Comparison of ENCODE assay signal across 11 mouse cellular contexts in genomic region chr13:22044432-22045155, GRCm38 (mm10). TPM values are rescaled to one million over a fixed set of nuclear protein-coding genes. Genes with fewer than 3 reads are reported as not detected.
DNase-seq lines count a peak whose midpoint lies in the region; ATAC-seq and TF ChIP-seq lines count a peak whose summit lies in the region.
"Had no signal": no experiment of that assay in that cellular context is flagged by ENCODE, and none has a peak within 500 bp of the region (broad histone marks: within the 10 kb centered on the region; RNA-seq: fewer than 3 reads in every experiment).

No protein-coding gene starts in this region.

- no peak overlapping the region for H3K9ac ChIP-seq in hindbrain, embryonic 16.5 days (ENCODE audit: low read depth, low read length)
- H3K9ac ChIP-seq in stomach, embryonic 14.5 days (replicated peaks; ENCODE audit: low read depth, low read length), result no peak overlapping the region
- H3K9ac ChIP-seq in stomach, postnatal 0 days (ENCODE audit: low read length), result no peak overlapping the region
- H3K9ac ChIP-seq in limb, embryonic 14.5 days (ENCODE audit: low read depth, low read length, severe bottlenecking), result no peak overlapping the region
- no peak overlapping the region for H3K9ac ChIP-seq in stomach, embryonic 16.5 days (ENCODE audit: low read length)

- TF ChIP-seq EP300 in stomach, postnatal 0 days (optimal IDR thresholded peaks at IDR 0.05), result no peak

- no peak overlapping the region; the same call in 1 of the 2 replicates for H3K27ac ChIP-seq in hindbrain, embryonic 10.5 days
- H3K27ac ChIP-seq in hindbrain, embryonic 16.5 days (ENCODE audit: low read depth, low read length), result no peak overlapping the region
- H3K27ac ChIP-seq in stomach, embryonic 14.5 days (ENCODE audit: low read length), result no peak overlapping the region; the same call in 1 of the 2 replicates
- no peak overlapping the region for H3K27ac ChIP-seq in stomach, postnatal 0 days (replicated peaks)
- H3K27ac ChIP-seq in limb, embryonic 14.5 days (replicated peaks; ENCODE audit: low read depth, low read length), result no peak overlapping the region
- H3K27ac ChIP-seq in stomach, embryonic 16.5 days (ENCODE audit: low read length), result no peak overlapping the region

- TF ChIP-seq CTCF in stomach, postnatal 0 days (IDR thresholded peaks at IDR 0.05; ENCODE audit: low read depth), result no peak

- H3K4me1 ChIP-seq in hindbrain, embryonic 10.5 days (replicated peaks), result peaks cover 35% of the 10 kb centered on the region
- H3K4me1 ChIP-seq in hindbrain, embryonic 16.5 days (ENCODE audit: control insufficient read depth, insufficient read depth, low read depth, low read length), result peaks cover 15% of the 10 kb centered on the region
- H3K4me1 ChIP-seq in stomach, embryonic 14.5 days (ENCODE audit: control insufficient read depth, insufficient read depth, low read length), result 0 out of 2 replicates have a peak, but pooled peaks cover 2% of the 10 kb centered on the region
- H3K4me1 ChIP-seq in stomach, postnatal 0 days (replicated peaks; ENCODE audit: control insufficient read depth, insufficient read depth), result 0 out of 2 replicates have a peak, but pooled peaks cover 2% of the 10 kb centered on the region
- H3K4me1 ChIP-seq in limb, embryonic 14.5 days (ENCODE audit: control insufficient read depth, insufficient read depth, low read length), result peaks cover 18% of the 10 kb centered on the region
- H3K4me1 ChIP-seq in stomach, embryonic 16.5 days (ENCODE audit: control insufficient read depth, insufficient read depth, low read length), result peaks cover 19% of the 10 kb centered on the region

- H3K4me2 ChIP-seq in hindbrain, embryonic 16.5 days (ENCODE audit: low read length), result no peak overlapping the region
- H3K4me2 ChIP-seq in stomach, embryonic 14.5 days (replicated peaks; ENCODE audit: low read depth, low read length), result peak overlapping the region; percentile 56
- H3K4me2 ChIP-seq in stomach, postnatal 0 days (replicated peaks; ENCODE audit: low read depth), result no peak overlapping the region
- H3K4me2 ChIP-seq in limb, embryonic 14.5 days (replicated peaks; ENCODE audit: low read depth, low read length, severe bottlenecking), result peak overlapping the region; percentile 44; the same call in 1 of the 2 replicates
- peak overlapping the region; percentile 58 for H3K4me2 ChIP-seq in stomach, embryonic 16.5 days (ENCODE audit: low read depth, low read length)

- H3K9me3 ChIP-seq in hindbrain, embryonic 10.5 days, result no peaks in the 10 kb centered on the region
- H3K9me3 ChIP-seq in hindbrain, embryonic 16.5 days (ENCODE audit: control insufficient read depth, low read length), result no peaks in the 10 kb centered on the region
- no peaks in the 10 kb centered on the region for H3K9me3 ChIP-seq in stomach, embryonic 14.5 days (ENCODE audit: control insufficient read depth, low read depth, low read length)
- no peaks in the 10 kb centered on the region for H3K9me3 ChIP-seq in stomach, postnatal 0 days (ENCODE audit: control insufficient read depth, low read length)
- H3K9me3 ChIP-seq in limb, embryonic 14.5 days (ENCODE audit: control insufficient read depth, low read length), result no peaks in the 10 kb centered on the region
- H3K9me3 ChIP-seq in stomach, embryonic 16.5 days (replicated peaks; ENCODE audit: control insufficient read depth, low read length), result no peaks in the 10 kb centered on the region

- WGBS in hindbrain, embryonic 10.5 days, result 87% methylated on average over 6 of the region's 6 CpGs
- WGBS in hindbrain, embryonic 16.5 days, result 84% methylated on average over 6 of the region's 6 CpGs
- 89% methylated on average over 6 of the region's 6 CpGs for WGBS in stomach, embryonic 14.5 days
- WGBS in stomach, postnatal 0 days, result 89% methylated on average over 6 of the region's 6 CpGs
- WGBS in limb, embryonic 14.5 days, result 84% methylated on average over 6 of the region's 6 CpGs
- 85% methylated on average over 6 of the region's 6 CpGs for WGBS in stomach, embryonic 16.5 days

- H3K27me3 ChIP-seq in hindbrain, embryonic 10.5 days (ENCODE audit: insufficient read depth, poor library complexity, severe bottlenecking), result no peaks in the 10 kb centered on the region
- H3K27me3 ChIP-seq in hindbrain, embryonic 16.5 days (replicated peaks; ENCODE audit: control insufficient read depth, insufficient read depth, low read length), result no peaks in the 10 kb centered on the region
- H3K27me3 ChIP-seq in stomach, embryonic 14.5 days (ENCODE audit: control insufficient read depth, insufficient read depth, low read length), result no peaks in the 10 kb centered on the region
- H3K27me3 ChIP-seq in stomach, postnatal 0 days (ENCODE audit: control insufficient read depth, insufficient read depth, low read length), result no peaks in the 10 kb centered on the region
- no peaks in the 10 kb centered on the region for H3K27me3 ChIP-seq in limb, embryonic 14.5 days (ENCODE audit: control insufficient read depth, insufficient read depth, low read length)
- no peaks in the 10 kb centered on the region for H3K27me3 ChIP-seq in stomach, embryonic 16.5 days (ENCODE audit: control insufficient read depth, insufficient read depth, low read length)

- DNase-seq in hindbrain, embryonic 10.5 days (ENCODE audit: low spot score), result no peak
- no peak for DNase-seq in stomach, postnatal 0 days (ENCODE audit: low spot score)
- DNase-seq in limb, embryonic 14.5 days (ENCODE audit: low spot score), result no peak
- no peak for DNase-seq in ovary, postnatal 36 days (ENCODE audit: low spot score)
- DNase-seq in frontal cortex, postnatal 10 days (ENCODE audit: low spot score in 2 of 2), result no peak
- DNase-seq: gastrocnemius, postnatal 25 days had no signal

- H3K36me3 ChIP-seq in hindbrain, embryonic 10.5 days, result no peaks in the 10 kb centered on the region
- H3K36me3 ChIP-seq in hindbrain, embryonic 16.5 days (ENCODE audit: control insufficient read depth, insufficient read depth, low read length), result no peaks in the 10 kb centered on the region
- H3K36me3 ChIP-seq in stomach, embryonic 14.5 days (ENCODE audit: control insufficient read depth, insufficient read depth, low read length), result no peaks in the 10 kb centered on the region
- no peaks in the 10 kb centered on the region for H3K36me3 ChIP-seq in stomach, postnatal 0 days (ENCODE audit: control insufficient read depth, insufficient read depth, low read length)
- H3K36me3 ChIP-seq in limb, embryonic 14.5 days (ENCODE audit: control insufficient read depth, insufficient read depth, low read length), result no peaks in the 10 kb centered on the region
- H3K36me3 ChIP-seq in stomach, embryonic 16.5 days (ENCODE audit: control insufficient read depth, insufficient read depth, low read length), result no peaks in the 10 kb centered on the region

- H3K4me3 ChIP-seq in hindbrain, embryonic 10.5 days, result peak overlapping the region; percentile 54
- H3K4me3 ChIP-seq in hindbrain, embryonic 16.5 days (ENCODE audit: low read length), result no peak overlapping the region
- 0 out of 2 replicates have a peak overlapping the region, but pooled peaks have one; percentile 40 for H3K4me3 ChIP-seq in stomach, embryonic 14.5 days (ENCODE audit: low read depth, low read length)
- no peak overlapping the region for H3K4me3 ChIP-seq in stomach, postnatal 0 days (ENCODE audit: low read depth, low read length)
- peak overlapping the region; percentile 30 for H3K4me3 ChIP-seq in limb, embryonic 14.5 days (replicated peaks; ENCODE audit: low read length)
- no peak overlapping the region for H3K4me3 ChIP-seq in stomach, embryonic 16.5 days (replicated peaks; ENCODE audit: low read length)

- no peak for ATAC-seq in hindbrain, embryonic 16.5 days
- ATAC-seq in stomach, embryonic 14.5 days (ENCODE audit: insufficient number of reproducible peaks, insufficient read depth, low FRiP score, low read depth), result no peak
- ATAC-seq in stomach, postnatal 0 days (ENCODE audit: low FRiP score, low TSS enrichment), result no peak
- no peak for ATAC-seq in limb, embryonic 14.5 days (ENCODE audit: low FRiP score, low read depth)
- no peak for ATAC-seq in stomach, embryonic 16.5 days (ENCODE audit: insufficient read depth, low FRiP score)
- ATAC-seq: lung, postnatal 0 days had no signal

- no peak for TF ChIP-seq POLR2A in limb, embryonic 14.5 days (IDR thresholded peaks at IDR 0.05; ENCODE audit: borderline replicate concordance, extremely low read depth, insufficient read depth, insufficient read length)

RNA-seq across cellular contexts. Expression of gene Hist1h2bj, which starts 1.6 kb away (rescaled TPM):
- 12.6 and 15.5 TPM in 2 replicates for polyA plus RNA-seq in hindbrain, embryonic 10.5 days (2016; fragmentation: Nextera tagmentation; extraction: Ambion mirVana)
- polyA plus RNA-seq in hindbrain, embryonic 16.5 days (2015; fragmentation: Nextera tagmentation; extraction: Ambion mirVana), result 2.2 and 2.5 TPM in 2 replicates
- polyA plus RNA-seq in stomach, embryonic 14.5 days (2014; fragmentation: Nextera tagmentation; extraction: Ambion mirVana), result 8.6 and 12.4 TPM in 2 replicates
- polyA plus RNA-seq in stomach, postnatal 0 days (2015; fragmentation: Nextera tagmentation; extraction: Ambion mirVana), result 1.1 and 3.7 TPM in 2 replicates
- 20.7 and 26.3 TPM in 2 replicates for polyA plus RNA-seq in limb, embryonic 14.5 days (2012; rRNA removed)
- 10.3 and 11.1 TPM in 2 replicates for polyA plus RNA-seq in limb, embryonic 14.5 days (2014; fragmentation: Nextera tagmentation; extraction: Ambion mirVana)
- polyA plus RNA-seq in stomach, embryonic 16.5 days (2015; fragmentation: Nextera tagmentation; extraction: Ambion mirVana), result 5.6 and 10.3 TPM in 2 replicates

RNA-seq across cellular contexts. Expression of gene Hist1h2ag, which starts 1.9 kb away (rescaled TPM):
- 63.1 and 65.4 TPM in 2 replicates for polyA plus RNA-seq in hindbrain, embryonic 10.5 days (2016; fragmentation: Nextera tagmentation; extraction: Ambion mirVana)
- 3.0 and 5.8 TPM in 2 replicates for polyA plus RNA-seq in hindbrain, embryonic 16.5 days (2015; fragmentation: Nextera tagmentation; extraction: Ambion mirVana)
- polyA plus RNA-seq in stomach, embryonic 14.5 days (2014; fragmentation: Nextera tagmentation; extraction: Ambion mirVana), result 43.8 and 54.9 TPM in 2 replicates
- 12.1 and 12.6 TPM in 2 replicates for polyA plus RNA-seq in stomach, postnatal 0 days (2015; fragmentation: Nextera tagmentation; extraction: Ambion mirVana)
- 54.6 and 89.6 TPM in 2 replicates for polyA plus RNA-seq in limb, embryonic 14.5 days (2012; rRNA removed)
- polyA plus RNA-seq in limb, embryonic 14.5 days (2014; fragmentation: Nextera tagmentation; extraction: Ambion mirVana), result 56.7 and 74.1 TPM in 2 replicates
- 17.8 and 25.3 TPM in 2 replicates for polyA plus RNA-seq in stomach, embryonic 16.5 days (2015; fragmentation: Nextera tagmentation; extraction: Ambion mirVana)

RNA-seq across cellular contexts. Expression of gene Hist1h4i, which starts 3.4 kb away (rescaled TPM):
- polyA plus RNA-seq in hindbrain, embryonic 10.5 days (2016; fragmentation: Nextera tagmentation; extraction: Ambion mirVana), result 33.6 and 41.8 TPM in 2 replicates
- 6.5 and 6.7 TPM in 2 replicates for polyA plus RNA-seq in hindbrain, embryonic 16.5 days (2015; fragmentation: Nextera tagmentation; extraction: Ambion mirVana)
- polyA plus RNA-seq in stomach, embryonic 14.5 days (2014; fragmentation: Nextera tagmentation; extraction: Ambion mirVana), result 19.1 and 22.4 TPM in 2 replicates
- polyA plus RNA-seq in stomach, postnatal 0 days (2015; fragmentation: Nextera tagmentation; extraction: Ambion mirVana), result 5.8 and 5.9 TPM in 2 replicates
- polyA plus RNA-seq in limb, embryonic 14.5 days (2012; rRNA removed), result 31.0 and 39.5 TPM in 2 replicates
- 14.0 and 14.7 TPM in 2 replicates for polyA plus RNA-seq in limb, embryonic 14.5 days (2014; fragmentation: Nextera tagmentation; extraction: Ambion mirVana)
- polyA plus RNA-seq in stomach, embryonic 16.5 days (2015; fragmentation: Nextera tagmentation; extraction: Ambion mirVana), result 13.4 and 15.5 TPM in 2 replicates

RNA-seq across cellular contexts. Expression of gene Hist1h2bk, which starts 8.9 kb away (rescaled TPM):
- 6.6 and 6.9 TPM in 2 replicates for polyA plus RNA-seq in hindbrain, embryonic 10.5 days (2016; fragmentation: Nextera tagmentation; extraction: Ambion mirVana)
- polyA plus RNA-seq in hindbrain, embryonic 16.5 days (2015; fragmentation: Nextera tagmentation; extraction: Ambion mirVana), result 0.70 and 0.87 TPM in 2 replicates
- polyA plus RNA-seq in stomach, embryonic 14.5 days (2014; fragmentation: Nextera tagmentation; extraction: Ambion mirVana), result 7.0 and 7.5 TPM in 2 replicates
- polyA plus RNA-seq in stomach, postnatal 0 days (2015; fragmentation: Nextera tagmentation; extraction: Ambion mirVana), result 0.35 and 0.99 TPM in 2 replicates
- 24.6 and 30.5 TPM in 2 replicates for polyA plus RNA-seq in limb, embryonic 14.5 days (2012; rRNA removed)
- polyA plus RNA-seq in limb, embryonic 14.5 days (2014; fragmentation: Nextera tagmentation; extraction: Ambion mirVana), result 6.9 and 7.1 TPM in 2 replicates
- polyA plus RNA-seq in stomach, embryonic 16.5 days (2015; fragmentation: Nextera tagmentation; extraction: Ambion mirVana), result 2.6 and 4.0 TPM in 2 replicates
- polyA plus RNA-seq: neural tube, embryonic 14.5 days had no signal

RNA-seq across cellular contexts. Expression of gene Hist1h2ah, which starts 9.2 kb away (rescaled TPM):
- polyA plus RNA-seq in hindbrain, embryonic 10.5 days (2016; fragmentation: Nextera tagmentation; extraction: Ambion mirVana), result 5.5 and 11.0 TPM in 2 replicates
- not detected in 2 replicates for polyA plus RNA-seq in hindbrain, embryonic 16.5 days (2015; fragmentation: Nextera tagmentation; extraction: Ambion mirVana)
- 10.3 and 12.7 TPM in 2 replicates for polyA plus RNA-seq in stomach, embryonic 14.5 days (2014; fragmentation: Nextera tagmentation; extraction: Ambion mirVana)
- 2.1 TPM in 1 of 2 replicates, not detected in the other for polyA plus RNA-seq in stomach, postnatal 0 days (2015; fragmentation: Nextera tagmentation; extraction: Ambion mirVana)
- polyA plus RNA-seq in limb, embryonic 14.5 days (2012; rRNA removed), result 5.5 and 14.9 TPM in 2 replicates
- 6.5 and 22.1 TPM in 2 replicates for polyA plus RNA-seq in limb, embryonic 14.5 days (2014; fragmentation: Nextera tagmentation; extraction: Ambion mirVana)
- polyA plus RNA-seq in stomach, embryonic 16.5 days (2015; fragmentation: Nextera tagmentation; extraction: Ambion mirVana), result 10.9 TPM in 1 of 2 replicates, not detected in the other
- polyA plus RNA-seq: neural tube, embryonic 14.5 days had no signal

Comparison
In these comparisons a context has a peak if more than half of its experiments do, and no peak if none do; other contexts are left out.
1. H3K4me3 ChIP-seq: peak in hindbrain, embryonic 10.5 days (single experiment), stomach, embryonic 14.5 days (single experiment) and limb, embryonic 14.5 days (single experiment); none in hindbrain, embryonic 16.5 days (single experiment), stomach, postnatal 0 days (single experiment) and stomach, embryonic 16.5 days (single experiment).
2. H3K4me2 ChIP-seq: peak in stomach, embryonic 14.5 days (single experiment), limb, embryonic 14.5 days (single experiment) and stomach, embryonic 16.5 days (single experiment); none in hindbrain, embryonic 16.5 days (single experiment) and stomach, postnatal 0 days (single experiment).